Mouse (Mus musculus) hindbrain, embryonic 14.5 days (tissue): ENCODE results near the gene Haus3. TPM values are rescaled to one million over a fixed set of nuclear protein-coding genes. Genes with fewer than 3 reads are reported as not detected.

Experiments used
- ATAC-seq: fragments of 200-750 bp; cut with Nextera tagmentation; 2 replicates; pipeline ENCODE4 v1.8.0; 2017; ENCODE audit warnings: moderate number of reproducible peaks, mild to moderate bottlenecking, moderate TSS enrichment, moderate library complexity; ENCODE audit not compliant: low FRiP score
- DNase-seq: peaks from one replicate; pipeline ENCODE4 v3.0.0-alpha.2; 2015; ENCODE audit warnings: low spot score
- H3K27ac ChIP-seq: fragments of 300-500 bp; sonication (generic); 2 replicates; pipeline ENCODE4 v1.5.1; 2014; ENCODE audit warnings: mild to moderate bottlenecking, moderate library complexity
- H3K27me3 ChIP-seq: fragments of 300-500 bp; sonication (generic); 2 replicates; pipeline ENCODE4 v1.6.1; 2014; ENCODE audit warnings: mild to moderate bottlenecking, low read length, mixed read lengths; ENCODE audit not compliant: control insufficient read depth, insufficient read depth
- H3K36me3 ChIP-seq: fragments of 300-500 bp; sonication (generic); replicated peaks from 2 replicates; pipeline ENCODE4 v1.6.1; 2014; ENCODE audit not compliant: control insufficient read depth, insufficient read depth
- H3K4me1 ChIP-seq: fragments of 300-500 bp; sonication (generic); replicated peaks from 2 replicates; pipeline ENCODE4 v1.6.1; 2014; ENCODE audit warnings: antibody characterized with exemption, low read length, mixed read lengths; ENCODE audit not compliant: control insufficient read depth, insufficient read depth
- H3K4me2 ChIP-seq: fragments of 300-500 bp; sonication (generic); replicated peaks from 2 replicates; pipeline ENCODE4 v1.6.1; 2014; ENCODE audit warnings: mild to moderate bottlenecking, moderate library complexity
- H3K4me3 ChIP-seq: fragments of 300-500 bp; sonication (generic); replicated peaks from 2 replicates; pipeline ENCODE4 v1.5.1; 2014; ENCODE audit warnings: mild to moderate bottlenecking, low read length
- H3K9ac ChIP-seq: fragments of 300-500 bp; sonication (generic); 2 replicates; pipeline ENCODE4 v1.6.1; 2014
- H3K9me3 ChIP-seq: fragments of 300-500 bp; sonication (generic); 2 replicates; pipeline ENCODE4 v1.6.1; 2016; ENCODE audit warnings: low read length; ENCODE audit not compliant: control insufficient read depth
- WGBS: fragments of 180-500 bp; shearing (Covaris S2); extraction: QIAGEN DNeasy Blood & Tissue Kit; methylation state at CpG from one replicate; pipeline ENCODE4 v1.1.7; 2014; 5-methylcytosine and 5-hydroxymethylcytosine counted together
- polyA plus RNA-seq: library from polyadenylated mRNA; unstranded; fragments of >200 nt; fragmentation: Nextera tagmentation; extraction: Ambion mirVana; gene quantifications from 2 replicates; pipeline ENCODE4 v1.2.1, GENCODE M21; 2014

Haus3 gene
- polyA plus RNA-seq, result 12.1 and 14.1 TPM in 2 replicates

- Histone ChIP-seq H3K27me3 (no peaks in the 10 kb centered on the region), H3K4me1 (peaks cover 19% of the 10 kb centered on the region; the same call in 1 of the 2 replicates), H3K36me3 (peaks cover 14% of the 10 kb centered on the region), H3K4me3 (peak within 1 kb of the TSS; percentile 72), H3K9me3 (no peaks in the 10 kb centered on the region), H3K9ac (peak within 1 kb of the TSS; percentile 75), H3K4me2 (peak within 1 kb of the TSS; percentile 74), H3K27ac (peak within 1 kb of the TSS; percentile 86)
- WGBS, result under 1% methylated on average over 56 of the region's 57 CpGs
- DNase-seq, result peak; percentile 99
- ATAC-seq, result peak; percentile 100
Measured at GRCm38 (mm10) chr5:34168950-34169891, at the start of gene Haus3, which contains the start of gene Poln. Haus3 (minus strand) TSS chr5:34169527. Poln (minus strand) TSS chr5:34169448.

GRCm38 (mm10) chr5:34218672-34219071 is 49.3 kb upstream of the Haus3 start:
- H3K9ac ChIP-seq, result no peak overlapping the region
- H3K36me3 ChIP-seq, result 0 out of 2 replicates have a peak, but pooled peaks cover under 1% of the 10 kb centered on the region
- H3K4me3 ChIP-seq, result no peak overlapping the region
- DNase-seq (no peak), ATAC-seq (no peak)
- H3K27me3 ChIP-seq, result no peaks in the 10 kb centered on the region
- 92% methylated on average over 5 of the region's 5 CpGs for WGBS
- H3K4me2 ChIP-seq, result no peak overlapping the region
- no peaks in the 10 kb centered on the region for H3K9me3 ChIP-seq
- H3K4me1 ChIP-seq, result no peaks in the 10 kb centered on the region
- no peak overlapping the region for H3K27ac ChIP-seq

- no peak overlapping the region for H3K27ac ChIP-seq
- no peaks in the 10 kb centered on the region for H3K4me1 ChIP-seq
- WGBS, result 66% methylated on average over 9 of the region's 9 CpGs
Measured at GRCm38 (mm10) chr5:34217756-34218155, 48.4 kb upstream of the Haus3 start.

GRCm38 (mm10) chr5:34216025-34216424 is 46.7 kb upstream of the Haus3 start:
- Histone ChIP-seq H3K9me3 (no peaks in the 10 kb centered on the region), H3K4me2 (no peak overlapping the region), H3K9ac (no peak overlapping the region), H3K4me3 (no peak overlapping the region), H3K36me3 (0 out of 2 replicates have a peak, but pooled peaks cover 5% of the 10 kb centered on the region), H3K27me3 (no peaks in the 10 kb centered on the region), H3K27ac (no peak overlapping the region), H3K4me1 (no peaks in the 10 kb centered on the region)
- 90% methylated on average over 7 of the region's 7 CpGs for WGBS
- DNase-seq (no peak), ATAC-seq (no peak)

More at GRCm38 (mm10) chr5:34217756-34218155, 48.4 kb upstream of the Haus3 start:
- no peak overlapping the region for H3K4me2 ChIP-seq
- H3K9me3 ChIP-seq, result no peaks in the 10 kb centered on the region
- DNase-seq, result no peak
- H3K36me3 ChIP-seq, result 0 out of 2 replicates have a peak, but pooled peaks cover 5% of the 10 kb centered on the region
- no peaks in the 10 kb centered on the region for H3K27me3 ChIP-seq
- no peak overlapping the region for H3K9ac ChIP-seq
- no peak overlapping the region for H3K4me3 ChIP-seq
- no peak for ATAC-seq

GRCm38 (mm10) chr5:34213659-34214058 is 44.3 kb upstream of the Haus3 start:
- no peak overlapping the region for H3K27ac ChIP-seq
- no peaks in the 10 kb centered on the region for H3K9me3 ChIP-seq
- 0 out of 2 replicates have a peak, but pooled peaks cover 5% of the 10 kb centered on the region for H3K36me3 ChIP-seq
- H3K4me3 ChIP-seq, result no peak overlapping the region
- no peak overlapping the region for H3K4me2 ChIP-seq
- DNase-seq (no peak), ATAC-seq (no peak)
- no peaks in the 10 kb centered on the region for H3K27me3 ChIP-seq
- no peaks in the 10 kb centered on the region for H3K4me1 ChIP-seq
- H3K9ac ChIP-seq, result no peak overlapping the region
- 84% methylated on average over 8 of the region's 8 CpGs for WGBS

GRCm38 (mm10) chr5:34210279-34210678 is 41.0 kb upstream of the Haus3 start:
- Histone ChIP-seq H3K9ac (no peak overlapping the region), H3K27me3 (no peaks in the 10 kb centered on the region), H3K4me3 (no peak overlapping the region), H3K9me3 (no peaks in the 10 kb centered on the region), H3K36me3 (0 out of 2 replicates have a peak, but pooled peaks cover 5% of the 10 kb centered on the region), H3K27ac (no peak overlapping the region), H3K4me2 (no peak overlapping the region), H3K4me1 (no peaks in the 10 kb centered on the region)
- DNase-seq (peak; percentile 81), ATAC-seq (peak; percentile 72; the same call in 1 of the 2 replicates)
- 0% methylated on average over 1 of the region's 1 CpGs for WGBS

GRCm38 (mm10) chr5:34207503-34207902 is 38.2 kb upstream of the Haus3 start:
- no peak for ATAC-seq
- H3K4me2 ChIP-seq, result no peak overlapping the region
- H3K9me3 ChIP-seq, result no peaks in the 10 kb centered on the region
- no peak overlapping the region for H3K27ac ChIP-seq
- no peaks in the 10 kb centered on the region for H3K27me3 ChIP-seq
- DNase-seq, result no peak
- no peaks in the 10 kb centered on the region for H3K4me1 ChIP-seq
- H3K9ac ChIP-seq, result no peak overlapping the region
- 67% methylated on average over 3 of the region's 3 CpGs for WGBS
- H3K36me3 ChIP-seq, result no peaks in the 10 kb centered on the region
- H3K4me3 ChIP-seq, result no peak overlapping the region

- DNase-seq (no peak), ATAC-seq (no peak)
- H3K36me3 ChIP-seq, result no peaks in the 10 kb centered on the region
- H3K27ac ChIP-seq, result no peak overlapping the region
- H3K4me1 ChIP-seq, result no peaks in the 10 kb centered on the region
- no peaks in the 10 kb centered on the region for H3K27me3 ChIP-seq
- H3K9ac ChIP-seq, result no peak overlapping the region
- no peak overlapping the region for H3K4me2 ChIP-seq
- no peak overlapping the region for H3K4me3 ChIP-seq
- no peaks in the 10 kb centered on the region for H3K9me3 ChIP-seq
- WGBS, result 98% methylated on average over 2 of the region's 2 CpGs
Measured at GRCm38 (mm10) chr5:34205788-34206187, 36.5 kb upstream of the Haus3 start.

- ATAC-seq (no peak), DNase-seq (no peak)
- Histone ChIP-seq H3K27me3 (no peaks in the 10 kb centered on the region), H3K9ac (no peak overlapping the region), H3K4me1 (no peaks in the 10 kb centered on the region), H3K4me2 (no peak overlapping the region), H3K27ac (no peak overlapping the region), H3K36me3 (no peaks in the 10 kb centered on the region), H3K4me3 (no peak overlapping the region), H3K9me3 (no peaks in the 10 kb centered on the region)
- WGBS, result 88% methylated on average over 2 of the region's 2 CpGs
Measured at GRCm38 (mm10) chr5:34204911-34205310, 35.6 kb upstream of the Haus3 start.
